Mouse (Mus musculus) midbrain, embryonic 16.5 days (tissue): ENCODE data around the gene Lrrn4cl. TPM values are rescaled to one million over a fixed set of nuclear protein-coding genes. Genes with fewer than 3 reads are reported as not detected.
A peak's percentile ranks its signal among the peaks of the same experiment; 100 is the strongest.
"Not testable (repeated sequence)": the region's sequence is repeated elsewhere in the genome, so short reads cannot be mapped to it uniquely, and the experiment has no call there.

Experiments
- ATAC-seq: fragments of 200-750 bp; cut with Nextera tagmentation; 2 replicates; pipeline ENCODE4 v1.8.0; 2017; ENCODE audit warnings: moderate TSS enrichment
- H3K27ac ChIP-seq: fragments of 300-500 bp; sonication (generic); 2 replicates; pipeline ENCODE4 v1.5.1; 2014; ENCODE audit warnings: mild to moderate bottlenecking, low read length, mixed read lengths
- H3K27me3 ChIP-seq: fragments of 300-500 bp; sonication (generic); 2 replicates; pipeline ENCODE4 v1.6.1; 2014; ENCODE audit warnings: low read depth, low read length, mixed read lengths; ENCODE audit not compliant: control insufficient read depth, insufficient read depth
- H3K36me3 ChIP-seq: fragments of 300-500 bp; sonication (generic); 2 replicates; pipeline ENCODE4 v1.6.1; 2014; ENCODE audit warnings: mild to moderate bottlenecking, low read length, moderate library complexity, mixed read lengths; ENCODE audit not compliant: control insufficient read depth, insufficient read depth
- H3K4me1 ChIP-seq: fragments of 300-500 bp; sonication (generic); 2 replicates; pipeline ENCODE4 v1.6.1; 2014; ENCODE audit warnings: mild to moderate bottlenecking, low read length, mixed read lengths; ENCODE audit not compliant: control insufficient read depth, insufficient read depth
- H3K4me2 ChIP-seq: fragments of 300-500 bp; sonication (generic); 2 replicates; pipeline ENCODE4 v1.6.1; 2014; ENCODE audit warnings: mild to moderate bottlenecking, low read length, mixed read lengths
- H3K4me3 ChIP-seq: fragments of 300-500 bp; sonication (generic); 2 replicates; pipeline ENCODE4 v1.5.1; 2014; ENCODE audit warnings: low read depth, mild to moderate bottlenecking, low read length, moderate library complexity, mixed read lengths
- H3K9ac ChIP-seq: fragments of 300-500 bp; sonication (generic); 2 replicates; pipeline ENCODE4 v1.6.1; 2014; ENCODE audit warnings: low read depth, low read length, mixed read lengths
- H3K9me3 ChIP-seq: fragments of 300-500 bp; sonication (generic); replicated peaks from 2 replicates; pipeline ENCODE4 v1.6.1; 2014; ENCODE audit warnings: mild to moderate bottlenecking, low read length, mixed read lengths; ENCODE audit not compliant: control insufficient read depth, poor library complexity, severe bottlenecking
- WGBS: fragments of 180-500 bp; shearing (Covaris S2); extraction: QIAGEN DNeasy Blood & Tissue Kit; methylation state at CpG from one replicate; pipeline ENCODE4 v1.1.7; 2014; 5-methylcytosine and 5-hydroxymethylcytosine counted together
- polyA plus RNA-seq: library from polyadenylated mRNA; unstranded; fragments of >200 nt; fragmentation: Nextera tagmentation; extraction: Ambion mirVana; gene quantifications from 2 replicates; pipeline ENCODE4 v1.2.1, GENCODE M21; 2015

Gene Lrrn4cl
- polyA plus RNA-seq, 1 experiment from 2014 or later = 0.92 TPM

DNA sequence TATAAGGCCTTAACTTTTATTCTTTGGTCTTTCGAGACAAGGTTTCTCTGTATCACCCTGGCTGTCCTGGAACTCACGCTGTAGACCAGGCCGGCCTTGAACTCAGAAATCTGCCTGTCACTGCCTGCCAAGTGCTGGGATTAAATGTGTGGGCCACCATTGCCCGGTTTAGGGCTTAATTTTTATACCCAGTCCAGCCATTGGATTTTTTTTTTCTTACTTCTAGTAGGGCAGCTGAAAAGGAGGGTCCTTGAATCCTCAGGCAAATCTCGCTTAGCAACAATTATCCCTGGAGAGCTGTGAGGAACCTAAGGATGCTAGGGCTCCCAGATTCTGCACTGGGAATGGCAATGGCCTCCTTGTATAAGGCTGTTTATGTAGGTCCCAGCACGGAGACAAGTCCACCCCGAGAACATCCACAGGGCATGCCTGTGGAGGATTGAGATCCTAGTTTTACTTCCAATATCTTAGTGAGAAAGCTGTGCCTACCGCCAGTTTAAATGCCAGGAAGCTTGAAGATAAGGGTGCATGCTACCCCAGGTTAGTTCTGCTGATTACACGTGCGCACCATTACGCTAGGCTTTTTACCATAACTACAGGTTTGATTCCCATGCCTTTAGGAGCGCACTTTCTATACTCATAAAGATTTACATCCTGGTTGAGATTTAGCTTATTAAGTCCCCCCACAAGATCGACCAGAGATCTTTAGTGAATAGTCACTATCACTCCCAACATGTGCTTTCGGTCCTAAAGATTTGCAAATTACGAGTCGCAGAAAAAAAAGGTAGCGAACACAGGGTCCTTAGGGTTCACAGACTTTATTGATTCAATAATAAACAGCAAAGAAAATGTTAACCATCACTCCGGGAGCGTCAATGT, 37.3 kb downstream of the Lrrn4cl start:
- H3K27ac ChIP-seq = peak overlapping the region; percentile 88; the same call in 1 of the 2 replicates
- H3K4me3 ChIP-seq = peak overlapping the region; percentile 71
- no peaks in the 10 kb centered on the region for H3K27me3 ChIP-seq
- H3K4me2 ChIP-seq = peak overlapping the region; percentile 90
- H3K4me1 ChIP-seq = peaks cover 19% of the 10 kb centered on the region
- H3K9ac ChIP-seq = peak overlapping the region; percentile 70
- H3K9me3 ChIP-seq = no peaks in the 10 kb centered on the region
- ATAC-seq = no peak
- 16% methylated on average over 19 of the region's 19 CpGs for WGBS
- H3K36me3 ChIP-seq = no peaks in the 10 kb centered on the region

DNA sequence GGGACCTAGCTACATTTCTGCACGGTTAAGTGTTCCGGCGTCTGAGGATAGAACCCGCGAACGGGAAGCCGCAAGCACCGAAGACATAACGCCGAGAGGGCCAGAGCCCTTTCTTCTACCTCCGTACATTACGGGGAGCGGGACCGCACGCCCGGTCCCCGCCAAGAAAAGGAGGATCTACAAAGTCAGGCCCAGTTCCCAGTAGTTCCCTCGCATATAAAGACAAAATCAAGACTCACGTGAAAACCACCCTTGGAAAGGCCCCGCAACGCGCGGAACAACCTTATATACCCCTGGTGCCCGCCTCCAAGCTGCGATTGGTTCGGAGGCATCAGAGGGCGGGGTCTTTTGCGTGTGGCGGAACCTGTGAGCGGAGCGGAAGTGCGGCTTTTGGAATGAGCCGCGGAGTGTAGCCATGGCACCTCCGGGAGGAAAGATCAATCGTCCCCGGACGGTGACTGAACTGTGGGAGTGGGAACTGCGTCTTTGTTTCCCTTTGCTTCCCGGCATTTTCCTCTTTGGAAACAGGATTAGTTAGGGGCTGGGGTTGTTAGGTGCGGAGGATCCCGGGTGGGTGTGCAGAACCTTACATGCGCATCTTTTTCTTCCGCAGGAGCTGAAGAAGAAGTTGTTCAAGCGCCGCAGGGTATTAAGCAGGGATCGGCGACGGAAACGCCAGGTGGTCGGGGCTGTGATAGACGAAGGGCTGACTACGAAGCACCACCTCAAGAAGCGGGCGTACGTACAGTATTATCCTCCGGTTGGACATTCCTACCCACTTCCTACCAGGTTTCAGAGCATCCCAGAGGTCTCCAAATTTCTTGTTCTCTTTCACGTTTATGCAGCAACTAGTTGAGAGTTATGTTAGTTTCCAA, 38.2 kb downstream of the Lrrn4cl start, which contains the start of the genes 1810009A15Rik and Gm49416:
1810009A15Rik (plus strand) TSS at position 343 of the 875 bp plus-strand sequence.
Gm49416 (plus strand) TSS at position 416 of the 875 bp plus-strand sequence.
- Histone ChIP-seq H3K4me3 (peak within 1 kb of the TSS; percentile 71), H3K36me3 (no peaks in the 10 kb centered on the region), H3K27ac (peak within 1 kb of the TSS; percentile 88), H3K4me1 (peaks cover 24% of the 10 kb centered on the region), H3K9me3 (no peaks in the 10 kb centered on the region), H3K27me3 (no peaks in the 10 kb centered on the region), H3K9ac (peak within 1 kb of the TSS; percentile 70), H3K4me2 (peak within 1 kb of the TSS; percentile 90)
- under 1% methylated on average over 58 of the region's 58 CpGs for WGBS
- ATAC-seq = peak; percentile 95

DNA sequence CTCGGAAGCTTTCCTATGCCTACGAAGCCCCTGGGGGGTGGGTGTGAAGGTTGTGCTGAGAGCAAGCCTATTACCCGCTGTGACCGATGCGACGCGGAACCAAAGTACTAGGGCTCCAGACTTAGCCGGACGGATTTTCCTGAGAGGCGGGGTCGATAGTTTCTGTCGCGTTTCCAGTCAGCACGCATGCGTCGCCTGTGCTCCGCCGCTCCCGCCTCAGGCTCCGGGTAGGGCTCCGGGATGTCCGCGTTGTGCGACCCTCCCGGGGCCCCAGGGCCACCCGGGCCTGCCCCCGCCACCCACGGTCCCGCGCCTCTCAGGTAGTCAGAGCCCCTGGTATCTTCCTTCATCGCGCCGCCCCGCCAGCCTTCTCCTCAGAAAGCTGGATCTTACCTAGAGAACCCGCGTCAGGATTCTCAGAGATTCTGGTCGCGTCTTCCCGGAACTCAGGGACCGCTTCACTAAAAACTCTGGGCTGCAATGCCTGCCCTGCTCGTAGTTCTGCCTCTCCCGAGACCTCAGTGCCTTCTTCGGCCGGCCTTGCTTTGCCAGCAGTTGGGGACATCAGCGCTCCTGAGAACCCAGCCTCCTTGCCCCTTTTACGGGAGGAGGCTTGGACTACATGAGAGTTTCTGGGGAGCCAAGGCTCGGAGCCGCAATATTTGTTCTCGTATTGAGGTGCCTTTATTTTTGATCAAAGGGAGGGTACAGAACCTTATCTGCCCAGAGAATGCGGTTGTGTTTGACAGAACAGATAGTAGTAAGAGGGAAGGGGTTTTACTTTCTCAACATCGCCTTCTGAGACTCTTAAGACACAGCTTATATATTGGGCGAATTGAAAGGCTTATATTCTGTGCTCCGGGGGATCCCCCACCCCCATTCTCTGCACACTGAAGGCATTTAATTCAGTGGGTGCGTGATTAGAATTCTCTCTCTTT, 42.5 kb downstream of the Lrrn4cl start, which contains the start of gene Ints5:
Ints5 (plus strand) TSS at position 177 of the 938 bp plus-strand sequence.
- peak within 1 kb of the TSS; percentile 89 for H3K27ac ChIP-seq
- peak; percentile 49 for ATAC-seq
- H3K9me3 ChIP-seq = no peaks in the 10 kb centered on the region
- H3K36me3 ChIP-seq = peaks cover 6% of the 10 kb centered on the region; the same call in 1 of the 2 replicates
- peak within 1 kb of the TSS; percentile 95 for H3K9ac ChIP-seq
- peaks cover 26% of the 10 kb centered on the region for H3K4me1 ChIP-seq
- no peaks in the 10 kb centered on the region for H3K27me3 ChIP-seq
- H3K4me2 ChIP-seq = peak within 1 kb of the TSS; percentile 90
- 3% methylated on average over 53 of the region's 54 CpGs for WGBS
- peak within 1 kb of the TSS; percentile 88 for H3K4me3 ChIP-seq

DNA sequence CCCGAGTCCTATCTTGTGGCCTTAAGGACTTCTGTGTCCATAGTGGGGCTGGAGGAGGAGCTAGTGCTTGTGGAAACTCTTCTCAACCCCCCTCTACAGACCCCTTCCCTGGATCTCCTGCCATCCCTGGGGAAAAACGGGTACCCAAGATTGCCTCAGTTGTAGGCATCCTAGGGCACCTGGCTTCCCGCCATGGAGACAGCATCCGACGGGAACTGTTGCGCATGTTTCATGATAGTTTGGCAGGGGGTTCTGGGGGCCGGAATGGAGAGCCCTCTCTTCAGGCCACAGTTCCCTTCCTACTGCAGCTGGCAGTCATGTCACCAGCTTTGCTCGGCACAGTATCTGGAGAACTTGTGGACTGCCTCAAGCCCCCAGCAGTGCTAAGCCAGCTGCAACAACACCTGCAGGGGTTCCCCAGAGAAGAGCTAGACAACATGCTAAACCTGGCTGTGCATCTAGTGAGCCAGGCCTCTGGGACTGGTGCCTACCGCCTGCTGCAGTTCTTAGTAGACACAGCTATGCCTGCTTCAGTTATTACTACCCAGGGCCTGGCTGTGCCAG, 44.9 kb downstream of the Lrrn4cl start:
- Histone ChIP-seq H3K4me1 (peaks cover 27% of the 10 kb centered on the region), H3K36me3 (peaks cover 6% of the 10 kb centered on the region; the same call in 1 of the 2 replicates), H3K4me2 (no peak overlapping the region), H3K27ac (no peak overlapping the region), H3K27me3 (no peaks in the 10 kb centered on the region), H3K4me3 (no peak overlapping the region), H3K9me3 (no peaks in the 10 kb centered on the region), H3K9ac (no peak overlapping the region)
- no peak for ATAC-seq
- 91% methylated on average over 9 of the region's 9 CpGs for WGBS

DNA sequence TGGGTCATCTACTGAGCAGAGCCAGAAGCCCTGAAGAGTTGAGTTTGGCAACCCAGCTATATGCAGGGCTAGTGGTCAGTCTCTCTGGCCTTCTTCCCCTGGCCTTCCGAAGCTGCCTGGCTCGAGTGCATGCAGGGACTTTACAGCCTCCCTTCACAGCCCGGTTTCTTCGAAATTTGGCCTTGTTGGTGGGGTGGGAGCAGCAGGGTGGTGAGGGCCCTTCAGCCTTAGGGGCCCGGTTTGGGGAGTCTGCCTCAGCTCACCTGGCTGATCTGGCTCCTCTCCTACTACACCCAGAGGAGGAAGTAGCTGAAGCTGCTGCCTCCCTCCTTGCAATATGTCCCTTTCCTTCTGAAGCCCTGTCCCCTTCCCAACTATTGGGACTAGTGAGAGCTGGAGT, 45.7 kb downstream of the Lrrn4cl start:
- 83% methylated on average over 5 of the region's 5 CpGs for WGBS
- not testable (repeated sequence) for H3K4me3 ChIP-seq, H3K9me3 ChIP-seq, H3K36me3 ChIP-seq, H3K27me3 ChIP-seq, H3K4me2 ChIP-seq, H3K27ac ChIP-seq, ATAC-seq, H3K9ac ChIP-seq
- H3K4me1 ChIP-seq = peaks cover 27% of the 10 kb centered on the region

DNA sequence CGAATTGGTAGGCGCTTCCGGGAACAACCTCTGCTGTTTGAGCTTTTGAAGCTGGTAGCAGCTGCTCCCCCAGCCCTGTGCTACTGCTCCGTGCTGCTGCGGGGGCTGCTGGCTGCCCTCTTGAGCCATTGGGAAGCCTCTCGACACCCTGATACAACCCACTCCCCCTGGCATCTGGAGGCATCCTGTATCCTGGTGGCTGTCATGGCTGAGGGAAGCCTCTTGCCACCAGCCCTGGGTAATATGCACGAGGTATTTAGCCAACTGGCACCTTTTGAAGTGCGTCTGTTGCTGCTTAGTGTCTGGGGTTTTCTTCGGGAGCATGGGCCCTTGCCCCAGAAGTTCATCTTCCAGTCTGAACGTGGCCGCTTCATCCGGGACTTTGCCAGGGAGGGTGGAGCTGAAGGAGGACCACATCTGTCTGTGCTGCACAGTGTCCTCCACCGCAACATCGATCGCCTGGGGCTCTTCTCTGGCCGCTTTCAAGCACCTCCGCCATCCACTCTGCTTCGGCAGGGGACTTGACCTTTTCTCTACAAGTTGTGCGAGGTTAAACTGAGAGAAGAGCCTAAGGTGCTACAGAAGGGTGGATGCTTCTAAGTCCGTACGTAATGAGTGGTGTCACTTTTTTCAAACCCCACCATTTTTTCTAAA, 46.8 kb downstream of the Lrrn4cl start:
- not testable (repeated sequence) for H3K27me3 ChIP-seq, H3K9me3 ChIP-seq, H3K36me3 ChIP-seq
- H3K4me2 ChIP-seq = peak overlapping the region; percentile 84
- peak overlapping the region; percentile 57 for H3K9ac ChIP-seq
- H3K4me1 ChIP-seq = peaks cover 27% of the 10 kb centered on the region
- H3K27ac ChIP-seq = peak overlapping the region; percentile 75
- WGBS = 21% methylated on average over 21 of the region's 21 CpGs
- ATAC-seq = peak; percentile 60
- peak overlapping the region; percentile 71 for H3K4me3 ChIP-seq

DNA sequence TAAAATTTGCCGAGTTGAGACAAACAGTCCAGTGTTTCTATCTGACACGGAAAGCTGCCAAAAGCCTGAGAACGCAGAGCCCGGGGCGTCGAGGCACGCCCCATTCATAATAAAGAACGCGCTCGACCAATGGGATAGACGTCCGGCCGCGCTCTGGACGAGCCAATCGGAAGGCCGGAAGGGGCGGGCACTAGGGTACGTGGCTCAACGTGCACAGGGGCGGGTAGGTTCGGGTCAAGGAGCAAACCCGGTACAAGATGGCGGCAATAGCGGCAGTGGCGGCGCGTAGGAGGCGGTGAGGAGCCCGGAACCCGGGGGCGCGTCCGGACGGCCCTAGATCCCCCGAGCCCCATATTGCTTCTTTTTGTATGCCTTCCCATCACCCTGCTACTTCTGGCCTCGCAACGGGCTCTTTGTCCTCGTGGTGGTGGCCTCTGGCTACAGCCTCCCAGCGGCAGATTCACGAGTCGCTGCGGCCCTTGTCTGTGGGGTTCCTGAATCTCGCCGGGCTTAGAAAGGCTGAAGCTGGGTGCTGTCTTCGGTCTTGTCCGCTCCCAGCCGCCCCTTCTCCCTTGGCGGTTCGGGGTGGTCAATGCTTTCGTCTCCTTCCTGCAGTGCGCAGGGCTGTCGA, 47.4 kb downstream of the Lrrn4cl start, which contains the start of gene Ganab:
Ganab (plus strand) TSS at position 207 of the 631 bp plus-strand sequence.
- Histone ChIP-seq H3K27ac (peak within 1 kb of the TSS; percentile 91), H3K4me2 (peak within 1 kb of the TSS; percentile 84), H3K4me3 (peak within 1 kb of the TSS; percentile 71), H3K27me3 (no peaks in the 10 kb centered on the region), H3K36me3 (peaks cover 10% of the 10 kb centered on the region), H3K9me3 (no peaks in the 10 kb centered on the region), H3K9ac (peak within 1 kb of the TSS; percentile 88), H3K4me1 (peaks cover 27% of the 10 kb centered on the region)
- WGBS = 1% methylated on average over 53 of the region's 53 CpGs
- ATAC-seq = peak; percentile 99
